Mouse (Mus musculus) ovary, postnatal 10 days (tissue): ENCODE data around the gene Hoxb3.

Experiments
- DNase-seq: peaks from one replicate; pipeline ENCODE4 v3.0.0; 2022; ENCODE audit warnings: low spot score

The Hoxb3 gene

DNA sequence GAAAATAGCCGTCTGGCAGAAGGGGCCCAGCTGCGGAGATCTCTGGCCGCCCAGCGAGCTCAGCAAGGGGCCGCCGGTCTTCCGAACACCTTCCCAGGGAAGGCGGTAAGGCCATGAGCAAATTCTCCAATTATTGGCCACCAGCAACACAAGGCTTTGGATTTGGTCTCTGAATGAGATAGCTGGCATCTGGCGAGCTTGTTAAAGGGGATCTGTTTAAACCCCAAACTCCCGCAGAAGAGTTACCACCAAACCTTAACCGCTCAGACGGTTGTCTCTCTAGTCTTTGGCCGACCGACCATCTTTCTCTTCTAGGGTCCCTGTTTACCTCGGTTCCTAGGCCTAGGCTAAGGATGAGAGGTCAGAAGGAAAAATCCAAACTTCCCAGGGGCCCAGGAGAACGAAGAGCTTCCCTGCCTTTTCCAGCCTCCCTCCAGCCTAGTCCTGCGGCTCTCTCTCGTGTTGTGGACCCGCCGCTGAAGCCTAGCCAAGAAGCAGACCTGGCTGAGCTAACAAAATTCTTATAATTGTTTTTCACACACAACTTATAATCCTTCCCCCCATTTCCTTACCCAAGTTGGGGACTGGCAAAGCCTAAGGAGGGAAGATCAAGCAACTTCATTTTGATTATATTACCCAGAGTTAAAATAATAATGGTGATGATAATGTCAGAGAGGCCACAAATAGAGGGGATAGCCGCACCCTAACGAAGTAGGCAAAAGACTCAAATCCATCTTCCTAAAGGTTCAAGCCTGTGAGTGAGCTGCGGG is 20.6 kb upstream of the Hoxb3 start:
- DNase-seq: no peak

GRCm38 (mm10) chr11:96303151-96304099 is 19.7 kb upstream of the Hoxb3 start, which contains the start of gene Hoxb5:
Gene Hoxb5, plus strand, starts transcription at chr11:96303336.
- DNase-seq: no peak

- no peak for DNase-seq
Observed at GRCm38 (mm10) chr11:96304381-96305195, 18.5 kb upstream of the Hoxb3 start.

- no peak for DNase-seq
Observed at GRCm38 (mm10) chr11:96305505-96306182, 17.5 kb upstream of the Hoxb3 start.

- no peak for DNase-seq
Observed at GRCm38 (mm10) chr11:96306183-96306907, 16.8 kb upstream of the Hoxb3 start.

DNA sequence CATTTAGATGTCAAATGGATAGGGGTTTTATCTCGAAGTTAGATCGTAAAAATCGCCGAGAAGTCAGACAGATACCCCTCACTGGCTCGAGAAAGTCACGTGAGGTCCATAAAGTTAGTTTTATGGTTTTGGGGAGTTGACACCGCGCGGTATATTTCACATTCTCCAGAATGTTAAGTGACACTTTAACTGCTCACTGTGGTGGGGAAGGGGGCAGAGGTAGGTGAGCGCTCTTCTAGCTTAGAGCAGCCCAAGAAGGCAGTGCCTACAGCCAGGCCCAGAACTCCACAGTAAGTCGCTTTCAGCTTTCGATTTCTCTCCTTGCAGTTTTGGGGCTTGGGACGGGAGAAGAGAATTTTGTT is 16.2 kb upstream of the Hoxb3 start:
- DNase-seq: no peak

GRCm38 (mm10) chr11:96308763-96309162 is 14.4 kb upstream of the Hoxb3 start:
- no peak for DNase-seq

- no peak for DNase-seq
Observed at GRCm38 (mm10) chr11:96309288-96309687, 13.8 kb upstream of the Hoxb3 start.

DNA sequence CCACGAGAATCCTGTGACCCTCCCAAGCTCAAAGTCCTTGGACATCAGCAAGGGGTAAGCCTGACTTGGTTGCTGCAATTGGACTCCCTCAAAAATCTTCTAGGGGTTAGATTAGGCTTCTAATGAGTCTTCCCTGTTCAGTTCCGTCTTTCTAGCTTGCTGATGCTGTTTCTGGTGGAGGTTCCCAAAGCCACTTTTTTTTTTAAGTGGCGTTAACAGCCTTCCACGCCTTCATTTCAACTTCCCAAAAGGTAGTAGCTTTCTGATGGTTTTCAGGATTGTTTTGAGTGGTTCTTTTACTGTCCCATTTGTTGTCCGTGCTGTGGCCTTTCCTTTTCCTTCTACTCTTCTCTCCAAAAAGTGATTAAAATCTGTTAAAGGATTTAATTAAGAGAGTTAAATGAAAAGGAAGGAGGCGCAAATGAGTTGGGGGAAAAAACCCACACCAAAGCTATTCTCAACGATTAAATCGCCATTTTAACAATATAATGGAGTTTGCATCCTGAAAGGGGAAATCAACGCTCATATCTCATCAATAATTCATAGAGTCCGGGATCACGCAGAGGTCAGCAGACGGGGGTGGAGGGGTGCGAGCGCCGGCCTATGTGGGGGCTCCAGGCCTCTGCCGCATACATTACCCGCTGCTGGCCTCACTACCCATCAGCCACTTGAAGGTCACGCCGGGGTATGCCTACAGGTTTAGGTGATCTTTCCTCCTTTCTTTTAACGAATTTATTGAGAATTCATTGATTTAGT is 12.8 kb upstream of the Hoxb3 start:
- DNase-seq: no peak

- no peak for DNase-seq
Observed at GRCm38 (mm10) chr11:96311097-96311496, 12.0 kb upstream of the Hoxb3 start.

GRCm38 (mm10) chr11:96311520-96312417 is 11.4 kb upstream of the Hoxb3 start:
- no peak for DNase-seq

GRCm38 (mm10) chr11:96313134-96313533 is 10.0 kb upstream of the Hoxb3 start:
- no peak for DNase-seq

DNA sequence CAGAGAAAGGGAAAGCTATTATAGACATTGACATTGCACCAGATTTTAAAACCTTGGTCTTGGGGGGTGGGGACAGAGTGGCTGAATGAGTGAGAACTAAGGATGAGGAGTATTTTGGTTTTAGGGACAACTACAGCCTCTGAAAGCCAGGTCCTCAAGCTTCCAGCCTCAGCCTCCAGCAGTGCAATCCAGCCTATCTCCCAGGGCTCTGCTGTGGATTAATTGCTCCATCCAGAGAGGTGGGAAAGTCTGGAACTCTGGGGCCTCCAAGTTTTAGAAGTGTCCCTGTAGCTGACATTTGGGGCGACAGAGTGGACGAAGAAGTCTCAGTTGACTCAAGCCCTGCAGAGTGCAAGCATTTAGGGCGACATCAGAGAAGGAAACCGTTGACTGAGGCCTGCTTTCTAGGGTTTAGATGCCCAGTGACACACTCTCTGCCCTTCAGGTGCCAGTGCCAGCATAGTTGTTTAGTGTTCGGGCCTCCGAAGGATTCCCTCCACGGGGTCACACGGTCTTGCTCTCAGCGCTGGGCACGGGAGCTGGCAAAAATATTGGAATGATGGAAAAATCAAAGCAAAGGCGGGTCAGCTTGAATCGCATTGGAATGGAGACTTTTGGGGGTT is 9.2 kb upstream of the Hoxb3 start:
- no peak for DNase-seq

DNA sequence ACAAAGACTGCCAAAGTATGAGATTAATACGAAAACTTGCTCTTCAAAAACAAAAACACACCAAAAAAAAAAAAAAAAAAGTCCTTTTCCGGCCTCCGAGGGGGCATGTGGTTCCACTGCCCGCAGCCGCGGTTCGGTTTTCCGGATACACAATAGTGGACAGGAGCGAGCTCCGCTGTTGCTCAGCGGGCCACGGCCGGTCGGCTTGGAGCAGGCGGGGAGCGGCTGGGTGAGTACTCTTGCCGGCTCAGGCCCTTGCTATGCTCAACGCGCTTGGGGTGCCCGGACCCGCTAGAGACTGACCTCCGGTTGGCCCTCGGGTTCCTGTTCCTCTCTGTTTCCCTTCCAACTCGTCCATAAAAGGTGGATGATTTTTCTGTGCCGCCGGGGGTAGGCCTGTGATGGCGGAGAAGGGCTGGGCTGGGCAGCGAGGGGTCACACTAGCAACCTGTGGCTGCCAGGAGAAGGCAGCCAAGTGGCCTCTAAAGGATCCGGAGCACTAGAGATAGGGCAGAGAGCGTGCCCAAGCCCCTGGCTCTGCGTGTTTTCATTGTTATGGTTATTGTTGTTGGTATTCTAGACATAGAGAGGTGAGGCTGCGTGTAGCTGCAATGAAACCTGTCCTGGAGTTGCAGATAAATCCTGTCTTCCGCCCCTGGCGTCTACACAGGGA is 8.3 kb upstream of the Hoxb3 start:
- no peak for DNase-seq

- DNase-seq: no peak
Observed at GRCm38 (mm10) chr11:96315344-96315681, 7.8 kb upstream of the Hoxb3 start.

DNA sequence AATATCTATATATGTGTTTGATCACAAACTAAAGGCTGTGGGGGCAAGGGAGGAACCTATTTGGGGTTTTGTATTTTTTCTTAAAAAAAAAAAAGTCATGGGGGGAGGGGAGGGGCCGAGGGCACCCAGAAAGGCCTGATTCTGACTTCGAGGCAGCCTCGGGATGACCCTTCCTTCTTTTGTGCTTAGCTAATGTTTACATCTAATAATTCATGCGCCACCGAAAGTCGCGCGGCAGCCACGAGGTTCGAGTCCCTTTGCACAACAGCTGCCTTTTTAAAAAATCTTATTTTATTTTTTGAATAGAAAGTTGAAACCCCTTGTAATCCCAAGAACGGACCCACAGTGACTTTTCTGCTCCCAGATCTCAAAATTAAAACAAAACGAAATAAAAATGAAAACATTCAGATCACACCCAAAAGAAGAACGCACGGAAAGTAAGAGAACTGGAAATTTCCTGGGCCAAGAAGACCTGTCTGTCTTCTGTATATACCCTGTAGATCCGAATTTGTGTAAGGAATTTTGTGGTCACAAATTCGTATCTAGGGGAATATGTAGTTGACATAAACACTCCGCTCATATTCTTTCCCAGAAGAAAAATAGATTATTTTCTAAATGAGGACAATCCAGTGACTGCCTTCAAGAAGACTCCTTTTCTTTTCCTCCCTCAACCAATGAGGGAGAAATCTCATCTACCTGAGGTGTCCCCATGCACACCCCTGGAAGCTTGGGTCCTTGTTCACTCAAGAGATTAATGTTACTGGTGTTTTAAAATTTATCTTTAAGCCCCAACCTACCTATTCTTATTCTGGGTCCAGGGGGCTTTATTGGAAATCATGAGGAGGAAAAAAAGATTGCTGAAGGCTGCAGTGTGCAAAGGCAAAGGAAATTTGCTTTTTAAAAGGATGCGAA is 6.2 kb upstream of the Hoxb3 start:
- DNase-seq: no peak
